Mouse (Mus musculus) kidney, embryonic 15.5 days (tissue): Measurements from ENCODE around the gene Odc1. TPM values are rescaled to one million over a fixed set of nuclear protein-coding genes. Genes with fewer than 3 reads are reported as not detected.

Experiments
- ATAC-seq: fragments of 200-750 bp; cut with Nextera tagmentation; replicated peaks from 2 replicates; pipeline ENCODE4 v1.8.0; 2017; ENCODE audit warnings: moderate TSS enrichment; ENCODE audit not compliant: low FRiP score
- H3K27ac ChIP-seq: fragments of 300-500 bp; sonication (generic); 2 replicates; pipeline ENCODE4 v1.5.1; 2015; ENCODE audit warnings: mild to moderate bottlenecking, inconsistent platforms
- H3K27me3 ChIP-seq: fragments of 300-500 bp; sonication (generic); 2 replicates; pipeline ENCODE4 v1.6.1; 2015; ENCODE audit warnings: inconsistent platforms
- H3K36me3 ChIP-seq: fragments of 300-500 bp; sonication (generic); 2 replicates; pipeline ENCODE4 v1.6.1; 2015; ENCODE audit warnings: inconsistent platforms
- H3K4me1 ChIP-seq: fragments of 300-500 bp; sonication (generic); 2 replicates; pipeline ENCODE4 v1.6.1; 2015; ENCODE audit warnings: inconsistent platforms
- H3K4me2 ChIP-seq: fragments of 300-500 bp; sonication (generic); 2 replicates; pipeline ENCODE4 v1.6.1; 2015; ENCODE audit warnings: moderate library complexity, mild to moderate bottlenecking, inconsistent platforms
- H3K4me3 ChIP-seq: fragments of 300-500 bp; sonication (generic); replicated peaks from 2 replicates; pipeline ENCODE4 v1.5.1; 2015; ENCODE audit warnings: mild to moderate bottlenecking, inconsistent platforms
- H3K9ac ChIP-seq: fragments of 300-500 bp; sonication (generic); 2 replicates; pipeline ENCODE4 v1.6.1; 2015; ENCODE audit warnings: mild to moderate bottlenecking, inconsistent platforms
- H3K9me3 ChIP-seq: fragments of 300-500 bp; sonication (generic); replicated peaks from 2 replicates; pipeline ENCODE4 v1.6.1; 2016; ENCODE audit warnings: inconsistent platforms
- WGBS: fragments of 180-500 bp; shearing (Covaris S2); methylation state at CpG from one replicate; pipeline ENCODE4 v1.1.7; 2015; ENCODE audit warnings: mixed read lengths; 5-methylcytosine and 5-hydroxymethylcytosine counted together
- polyA plus RNA-seq: library from polyadenylated mRNA; unstranded; fragments of >200 nt; fragmentation: Nextera tagmentation; extraction: Ambion mirVana; gene quantifications from 2 replicates; pipeline ENCODE4 v1.2.1, GENCODE M21; 2015

The Odc1 gene
- polyA plus RNA-seq, 1 experiment from 2014 or later: 231 TPM

GRCm38 (mm10) chr12:17594701-17595100, 50.1 kb downstream of the Odc1 start:
- no peaks in the 10 kb centered on the region for H3K27me3 ChIP-seq
- no peak overlapping the region for H3K4me3 ChIP-seq
- H3K27ac ChIP-seq: no peak overlapping the region
- no peak overlapping the region for H3K9ac ChIP-seq
- 54% methylated on average over 4 of the region's 4 CpGs for WGBS
- no peaks in the 10 kb centered on the region for H3K4me1 ChIP-seq
- H3K9me3 ChIP-seq: no peaks in the 10 kb centered on the region
- H3K4me2 ChIP-seq: no peak overlapping the region
- ATAC-seq: no peak
- no peaks in the 10 kb centered on the region for H3K36me3 ChIP-seq

GRCm38 (mm10) chr12:17595166-17595565, 50.6 kb downstream of the Odc1 start:
- no peak overlapping the region for H3K4me2 ChIP-seq
- WGBS: 90% methylated on average over 1 of the region's 1 CpGs

More at GRCm38 (mm10) chr12:17595166-17595565, 50.6 kb downstream of the Odc1 start:
- Histone ChIP-seq H3K4me3 (no peak overlapping the region), H3K27ac (no peak overlapping the region), H3K4me1 (no peaks in the 10 kb centered on the region), H3K36me3 (no peaks in the 10 kb centered on the region), H3K9me3 (no peaks in the 10 kb centered on the region), H3K27me3 (no peaks in the 10 kb centered on the region), H3K9ac (no peak overlapping the region)
- no peak for ATAC-seq

Other genes with a start within 250 kb of the Odc1 start
- gene Atp6v1c2, start 215.4 kb upstream of the Odc1 start, polyA plus RNA-seq: 2.6 and 2.7 TPM in 2 replicates
- gene Nol10, start 196.3 kb upstream of the Odc1 start, polyA plus RNA-seq: 28.2 and 28.7 TPM in 2 replicates
- gene Hpcal1, start 146.1 kb downstream of the Odc1 start, polyA plus RNA-seq: 51.4 and 55.5 TPM in 2 replicates